Mouse (Mus musculus): ENCODE results near the gene Tnnt3.
A peak's percentile ranks its signal among the peaks of the same experiment; 100 is the strongest.

DNA sequence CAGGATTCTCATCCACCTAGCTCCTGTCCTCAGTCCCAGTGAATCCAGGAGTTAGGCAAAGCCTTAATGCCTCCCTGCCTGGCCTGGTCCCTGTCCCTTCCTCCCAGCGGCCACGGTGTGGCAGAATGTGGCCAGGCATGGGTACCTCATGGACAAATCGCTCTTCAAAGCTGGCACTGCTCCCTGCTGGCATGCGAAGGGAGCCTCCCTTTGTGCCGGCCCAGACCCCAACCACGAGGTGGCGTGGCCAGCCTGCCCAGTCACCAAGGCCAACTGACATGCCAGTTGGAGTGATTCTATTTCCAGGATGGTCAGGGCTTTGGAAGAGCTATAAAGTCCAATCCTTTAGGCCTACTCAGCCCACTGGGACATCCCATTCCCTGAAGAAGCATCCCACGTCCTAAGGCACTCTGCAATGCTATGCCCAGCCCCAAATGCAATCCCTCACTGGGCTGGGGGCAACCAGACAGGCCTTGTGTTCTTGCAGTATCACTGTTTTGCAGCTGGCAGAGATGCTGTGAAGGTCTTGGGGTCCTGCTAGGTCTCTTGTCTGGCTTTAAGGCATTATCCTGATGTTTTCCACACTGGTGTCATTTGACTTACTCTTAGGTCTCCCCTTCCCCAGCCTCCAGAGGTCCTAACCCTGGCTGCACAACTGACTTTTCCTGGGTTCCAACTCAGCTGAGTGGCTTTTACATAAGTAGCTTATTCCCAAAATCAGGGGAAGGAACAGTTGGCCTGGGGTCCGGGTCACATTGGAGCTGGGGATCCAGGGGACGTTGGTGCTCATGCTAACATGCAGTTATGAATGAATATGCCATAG lies 51.5 kb downstream of the Tnnt3 start:
- TF ChIP-seq CTCF (IDR thresholded peaks at IDR 0.05) (peak; percentile 68), EP300 (IDR thresholded peaks at IDR 0.05) (no peak)
